Mouse (Mus musculus): ENCODE measurements around the gene Rab43. TPM values are rescaled to one million over a fixed set of nuclear protein-coding genes. Genes with fewer than 3 reads are reported as not detected.

The Rab43 gene
- 4.4 and 5.1 TPM in 2 replicates for polyA plus RNA-seq (2016; fragmentation: Nextera tagmentation; extraction: Ambion mirVana)

DNA sequence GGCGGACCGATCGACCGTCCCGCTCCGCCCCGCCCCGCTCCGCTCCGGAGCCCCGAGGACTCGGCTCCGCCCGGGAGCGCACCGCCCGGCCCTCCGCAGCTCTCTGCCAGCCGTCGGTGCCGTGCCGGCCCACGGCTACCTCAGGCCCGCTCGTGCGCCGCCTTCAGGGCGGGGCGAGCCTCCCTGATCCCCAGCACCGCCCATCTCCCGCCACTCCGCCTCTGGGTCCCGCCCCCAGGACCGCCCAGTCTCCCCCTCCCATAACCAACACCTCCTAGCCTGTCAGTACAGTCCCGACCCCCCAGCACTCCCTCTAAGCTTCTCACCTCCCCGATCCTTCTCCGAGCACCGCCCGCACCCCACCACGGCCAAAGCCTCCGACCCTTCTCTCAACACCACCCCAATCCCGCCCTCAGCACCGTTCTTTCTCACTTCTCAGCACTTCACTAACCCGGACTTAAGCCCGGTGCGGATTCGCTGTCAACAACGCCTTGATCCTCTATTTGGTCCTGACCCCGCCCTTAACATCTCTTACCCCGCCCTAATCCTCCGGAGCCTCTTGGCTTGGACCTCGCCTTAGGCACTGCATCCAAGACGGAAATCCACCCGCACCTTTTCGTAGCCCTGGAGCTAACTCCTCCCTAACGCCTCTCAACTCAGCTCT, at the start of gene Rab43:
Gene Rab43 (minus strand): TSS at position 490 of the 664 bp plus-strand sequence.
- Histone ChIP-seq H3K4me1 (peaks cover 13% of the 10 kb centered on the region), H3K4me3 (peak within 1 kb of the TSS; percentile 78), H3K27me3 (ENCODE audit: insufficient read depth, poor library complexity, severe bottlenecking) (no peaks in the 10 kb centered on the region), H3K27ac (peak within 1 kb of the TSS; percentile 89), H3K36me3 (peaks cover 25% of the 10 kb centered on the region), H3K9me3 (no peaks in the 10 kb centered on the region)
- peak; percentile 96 for DNase-seq (ENCODE audit: low spot score)
- under 1% methylated on average over 56 of the region's 56 CpGs for WGBS

DNA sequence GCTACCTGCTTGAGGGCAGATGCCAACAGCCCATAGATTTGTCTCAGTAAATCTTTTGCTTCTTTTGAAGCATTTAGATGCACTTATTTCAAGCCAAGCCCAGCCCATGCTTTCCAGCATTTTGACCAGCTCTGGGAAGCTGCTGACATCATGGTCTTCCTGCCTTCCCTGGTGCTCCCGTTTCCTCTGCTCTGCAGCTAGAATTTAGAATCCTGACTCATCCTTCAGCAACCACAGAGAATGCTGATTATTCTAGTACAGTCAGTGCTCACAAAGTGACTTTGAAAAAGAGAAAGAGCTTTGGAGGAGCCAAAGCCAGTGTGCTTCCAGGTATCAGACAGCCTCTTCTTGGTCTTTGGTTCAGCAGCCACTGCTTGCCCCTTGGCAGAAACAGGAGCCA, 45.1 kb upstream of the Rab43 start:
- Histone ChIP-seq H3K27me3 (ENCODE audit: insufficient read depth, poor library complexity, severe bottlenecking) (no peaks in the 10 kb centered on the region), H3K27ac (no peak overlapping the region), H3K4me3 (no peak overlapping the region), H3K36me3 (no peaks in the 10 kb centered on the region), H3K9me3 (no peaks in the 10 kb centered on the region), H3K4me1 (no peaks in the 10 kb centered on the region)
- DNase-seq (ENCODE audit: low spot score), result no peak
- WGBS, result 41% methylated on average over 1 of the region's 1 CpGs

DNA sequence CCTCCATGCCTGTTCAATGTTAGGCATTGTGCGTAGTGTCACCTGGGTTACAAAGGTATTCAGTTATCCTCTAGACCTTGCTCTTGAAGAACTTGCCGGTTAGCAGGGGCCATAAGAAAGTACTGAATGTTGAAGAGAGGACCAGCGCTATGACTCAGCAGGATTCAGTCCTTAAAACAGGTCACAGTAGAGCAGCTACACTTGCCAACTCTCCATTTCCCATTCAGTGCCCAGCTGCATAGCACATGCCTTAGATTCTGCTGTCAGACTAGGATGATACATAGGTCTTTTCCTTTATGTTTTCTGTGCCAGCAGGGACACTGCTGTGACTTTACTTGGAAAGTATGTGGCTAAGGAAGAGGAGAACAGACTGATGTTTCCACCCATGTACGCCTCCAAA, 41.5 kb upstream of the Rab43 start:
- H3K4me3 ChIP-seq, result no peak overlapping the region

DNA sequence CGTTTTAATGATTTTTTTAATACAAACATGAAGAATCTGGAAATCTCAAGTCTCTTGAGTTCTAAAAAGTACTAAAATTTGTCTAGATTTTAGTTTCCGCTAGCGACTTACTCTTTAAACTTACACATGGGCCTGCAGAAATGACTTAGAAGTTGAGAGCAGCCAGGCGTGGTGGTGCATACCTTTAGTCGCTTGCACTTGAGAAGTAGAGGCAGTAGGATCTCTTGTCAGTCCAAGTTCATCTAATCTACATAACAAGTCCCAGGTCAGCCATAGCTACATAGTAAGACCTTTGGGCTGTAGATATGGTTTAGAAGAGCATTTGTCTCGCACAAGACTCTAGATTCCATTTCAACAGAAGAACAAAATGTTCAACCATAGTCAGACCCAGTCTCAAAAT, 39.9 kb upstream of the Rab43 start:
- no peak for DNase-seq (ENCODE audit: low spot score)
- H3K36me3 ChIP-seq, result peaks cover 20% of the 10 kb centered on the region
- no peak overlapping the region for H3K4me3 ChIP-seq
- no peak overlapping the region for H3K27ac ChIP-seq
- WGBS, result 76% methylated on average over 6 of the region's 6 CpGs
- H3K9me3 ChIP-seq, result no peaks in the 10 kb centered on the region
- H3K27me3 ChIP-seq (ENCODE audit: insufficient read depth, poor library complexity, severe bottlenecking), result no peaks in the 10 kb centered on the region
- peaks cover 19% of the 10 kb centered on the region; the same call in 1 of the 2 replicates for H3K4me1 ChIP-seq

More for the DNA sequence above, 41.5 kb upstream of the Rab43 start:
- WGBS, result 86% methylated on average over 4 of the region's 4 CpGs
- 0 out of 2 replicates have a peak, but pooled peaks cover 4% of the 10 kb centered on the region for H3K36me3 ChIP-seq
- H3K4me1 ChIP-seq, result peaks cover 10% of the 10 kb centered on the region; the same call in 1 of the 2 replicates
- H3K27ac ChIP-seq, result no peak overlapping the region
- DNase-seq (ENCODE audit: low spot score), result no peak
- H3K9me3 ChIP-seq, result no peaks in the 10 kb centered on the region
- no peaks in the 10 kb centered on the region for H3K27me3 ChIP-seq (ENCODE audit: insufficient read depth, poor library complexity, severe bottlenecking)

DNA sequence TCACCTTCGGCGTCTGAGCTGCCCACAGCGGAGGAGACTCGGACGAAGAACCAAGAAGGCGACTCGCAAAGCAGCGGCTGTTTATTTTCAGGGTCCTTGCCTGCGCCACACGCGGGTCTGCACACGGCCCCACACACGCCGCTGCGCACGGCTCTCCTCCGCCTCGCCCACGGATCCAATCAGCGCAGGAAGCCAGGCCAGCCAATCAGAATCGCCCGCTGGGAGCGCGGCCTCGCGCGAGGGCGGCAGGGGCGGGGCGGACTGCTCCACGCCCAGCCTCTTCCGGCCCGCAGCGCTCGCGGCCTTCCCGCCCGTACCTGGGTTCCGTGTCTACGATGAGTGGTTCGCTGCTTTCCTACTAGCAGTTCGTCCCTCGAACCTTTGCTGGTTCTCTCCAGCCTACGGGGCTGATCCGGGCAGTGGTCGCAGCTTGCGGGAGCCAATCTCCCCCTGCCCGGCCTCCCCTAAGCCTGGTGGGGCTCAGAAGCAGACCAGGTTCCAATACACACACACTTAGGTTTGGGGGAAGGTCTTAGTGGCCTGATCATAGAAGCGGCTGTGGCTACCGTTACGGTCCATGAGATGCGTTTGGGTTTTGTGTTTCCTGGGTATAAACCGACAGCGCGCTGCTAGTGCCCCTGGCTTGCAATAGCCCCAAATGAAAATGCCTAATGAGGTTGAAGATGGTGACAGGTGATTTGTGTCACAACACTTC, 39.1 kb upstream of the Rab43 start, which contains the start of gene Cnbp:
Gene Cnbp (minus strand): TSS at position 207 of the 715 bp plus-strand sequence.
- H3K27ac ChIP-seq, result peak within 1 kb of the TSS; percentile 100
- H3K4me1 ChIP-seq, result peaks cover 20% of the 10 kb centered on the region; the same call in 1 of the 2 replicates
- H3K4me3 ChIP-seq, result peak within 1 kb of the TSS; percentile 100
- no peaks in the 10 kb centered on the region for H3K27me3 ChIP-seq (ENCODE audit: insufficient read depth, poor library complexity, severe bottlenecking)
- no peaks in the 10 kb centered on the region for H3K9me3 ChIP-seq
- under 1% methylated on average over 55 of the region's 55 CpGs for WGBS
- peaks cover 26% of the 10 kb centered on the region for H3K36me3 ChIP-seq
- DNase-seq (ENCODE audit: low spot score), result peak; percentile 98

DNA sequence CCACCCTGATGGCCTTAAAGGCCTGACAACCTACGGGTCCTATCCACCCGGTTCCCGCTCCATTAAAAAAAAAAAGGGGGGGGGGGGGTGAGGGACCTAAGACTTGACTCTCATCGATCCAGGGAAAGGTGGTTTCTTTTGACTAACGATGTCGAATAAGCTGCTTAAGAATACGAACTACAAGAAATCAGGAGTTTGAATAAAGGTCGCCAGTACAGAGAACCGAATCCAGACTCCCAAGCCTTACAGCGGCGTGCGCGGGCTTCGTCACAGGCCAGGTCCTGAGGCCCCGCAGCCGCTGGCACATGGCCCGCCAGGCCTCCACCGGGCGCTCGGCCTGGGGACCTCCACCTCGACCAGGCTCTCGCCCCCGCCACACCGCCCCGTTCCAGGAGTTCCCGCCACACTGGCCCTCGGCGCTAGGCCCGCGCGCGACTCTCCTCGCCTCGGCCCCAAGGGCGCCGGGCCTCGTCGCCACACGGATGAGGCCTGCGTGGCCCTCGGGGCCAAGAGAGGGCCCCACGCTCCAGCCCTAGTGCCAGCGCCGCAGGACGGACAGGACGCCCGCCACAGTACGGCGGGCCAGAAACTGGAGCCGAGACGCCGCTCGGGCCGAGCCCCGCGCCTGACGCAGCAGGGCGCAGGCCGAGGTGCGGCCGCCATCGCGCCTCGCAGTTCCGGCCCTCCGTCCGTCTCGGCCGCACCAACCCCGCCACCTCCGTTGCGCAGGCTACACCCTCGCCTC, 38.4 kb upstream of the Rab43 start:
- no peaks in the 10 kb centered on the region for H3K27me3 ChIP-seq (ENCODE audit: insufficient read depth, poor library complexity, severe bottlenecking)
- no peak for DNase-seq (ENCODE audit: low spot score)
- H3K9me3 ChIP-seq, result no peaks in the 10 kb centered on the region
- peaks cover 33% of the 10 kb centered on the region for H3K36me3 ChIP-seq
- peaks cover 20% of the 10 kb centered on the region; the same call in 1 of the 2 replicates for H3K4me1 ChIP-seq
- peak overlapping the region; percentile 100 for H3K27ac ChIP-seq
- peak overlapping the region; percentile 100 for H3K4me3 ChIP-seq
- WGBS, result under 1% methylated on average over 73 of the region's 73 CpGs

DNA sequence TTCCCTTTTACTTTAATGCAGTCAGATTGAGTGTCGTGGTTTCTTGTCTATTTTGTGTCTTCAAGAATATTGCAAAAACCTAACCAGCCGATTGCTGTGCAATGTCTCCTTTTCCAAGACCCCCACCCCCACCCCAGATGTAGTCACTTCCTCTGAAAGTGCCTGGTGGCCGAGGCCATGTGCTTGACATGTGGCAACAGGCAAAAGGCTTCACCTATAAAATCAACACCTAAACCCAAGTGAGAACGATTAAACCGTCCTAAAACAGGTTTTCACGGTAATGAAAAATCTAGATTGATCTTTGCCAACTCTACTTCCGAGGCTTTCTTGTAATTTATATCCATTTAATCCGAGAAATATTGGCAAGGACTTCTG, 37.8 kb upstream of the Rab43 start:
- DNase-seq (ENCODE audit: low spot score), result peak; percentile 83
- Histone ChIP-seq H3K9me3 (no peaks in the 10 kb centered on the region), H3K4me3 (peak overlapping the region; percentile 100), H3K36me3 (peaks cover 39% of the 10 kb centered on the region), H3K27ac (peak overlapping the region; percentile 100), H3K4me1 (peaks cover 20% of the 10 kb centered on the region; the same call in 1 of the 2 replicates), H3K27me3 (ENCODE audit: insufficient read depth, poor library complexity, severe bottlenecking) (no peaks in the 10 kb centered on the region)
- WGBS, result 2% methylated on average over 8 of the region's 8 CpGs

DNA sequence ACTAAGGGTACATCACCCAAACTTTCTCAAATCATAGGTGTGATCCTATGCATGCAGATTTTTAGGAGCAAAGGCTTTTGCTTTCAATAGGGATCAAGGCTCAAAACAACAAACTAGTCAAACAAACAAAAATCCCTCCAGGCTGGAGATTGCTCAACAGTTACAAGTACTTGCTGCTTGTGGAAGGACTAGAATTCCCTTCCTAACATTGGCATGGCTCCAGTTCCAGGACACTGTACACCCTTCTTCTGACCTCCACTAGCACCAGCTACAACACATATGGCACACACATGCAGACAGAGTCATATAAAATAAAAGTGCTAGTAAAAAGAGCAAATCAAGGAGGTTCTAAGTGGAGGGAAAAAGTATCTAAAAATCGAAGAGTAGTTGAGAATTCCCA, 34.8 kb upstream of the Rab43 start:
- no peak overlapping the region for H3K27ac ChIP-seq
- H3K36me3 ChIP-seq, result peaks cover 68% of the 10 kb centered on the region
- H3K9me3 ChIP-seq, result no peaks in the 10 kb centered on the region
- H3K4me1 ChIP-seq, result peaks cover 20% of the 10 kb centered on the region; the same call in 1 of the 2 replicates
- no peaks in the 10 kb centered on the region for H3K27me3 ChIP-seq (ENCODE audit: insufficient read depth, poor library complexity, severe bottlenecking)
- no peak for DNase-seq (ENCODE audit: low spot score)
- 79% methylated on average over 1 of the region's 1 CpGs for WGBS
- H3K4me3 ChIP-seq, result no peak overlapping the region

DNA sequence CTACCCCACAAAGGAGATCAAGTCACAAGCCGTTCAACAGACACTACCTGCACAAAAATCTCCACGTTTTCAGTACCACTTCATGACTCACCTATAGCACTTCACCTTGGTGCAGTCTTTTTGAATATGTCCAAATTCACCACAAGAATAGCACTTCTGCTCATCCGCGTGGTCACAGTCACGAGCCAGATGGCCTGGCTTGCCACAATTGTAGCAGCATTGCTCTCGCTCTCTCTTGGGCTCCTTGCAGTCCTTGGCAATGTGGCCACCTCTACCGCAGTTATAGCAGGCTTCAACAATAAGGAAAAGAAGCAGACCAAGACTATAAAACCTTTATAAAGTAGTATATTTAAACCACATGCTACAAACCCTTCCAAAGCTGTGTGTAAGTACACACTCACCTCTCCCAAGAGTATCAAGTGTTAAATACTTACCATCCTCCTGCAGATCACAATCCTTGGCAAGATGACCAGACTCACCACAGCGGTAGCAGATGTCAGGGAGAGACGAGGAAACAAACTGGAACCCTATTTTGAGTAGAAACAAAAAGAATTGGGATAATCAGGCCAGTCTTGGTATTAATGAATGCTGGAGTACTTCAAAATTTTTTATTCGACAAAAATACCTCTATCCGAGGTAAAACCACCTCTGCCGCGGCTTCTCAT, 33.2 kb upstream of the Rab43 start:
- H3K9me3 ChIP-seq, result no peaks in the 10 kb centered on the region
- no peak overlapping the region for H3K27ac ChIP-seq
- 91% methylated on average over 13 of the region's 13 CpGs for WGBS
- no peaks in the 10 kb centered on the region for H3K27me3 ChIP-seq (ENCODE audit: insufficient read depth, poor library complexity, severe bottlenecking)
- DNase-seq (ENCODE audit: low spot score), result no peak
- H3K4me1 ChIP-seq, result peaks cover 17% of the 10 kb centered on the region; the same call in 1 of the 2 replicates
- H3K4me3 ChIP-seq, result no peak overlapping the region
- H3K36me3 ChIP-seq, result peaks cover 72% of the 10 kb centered on the region

DNA sequence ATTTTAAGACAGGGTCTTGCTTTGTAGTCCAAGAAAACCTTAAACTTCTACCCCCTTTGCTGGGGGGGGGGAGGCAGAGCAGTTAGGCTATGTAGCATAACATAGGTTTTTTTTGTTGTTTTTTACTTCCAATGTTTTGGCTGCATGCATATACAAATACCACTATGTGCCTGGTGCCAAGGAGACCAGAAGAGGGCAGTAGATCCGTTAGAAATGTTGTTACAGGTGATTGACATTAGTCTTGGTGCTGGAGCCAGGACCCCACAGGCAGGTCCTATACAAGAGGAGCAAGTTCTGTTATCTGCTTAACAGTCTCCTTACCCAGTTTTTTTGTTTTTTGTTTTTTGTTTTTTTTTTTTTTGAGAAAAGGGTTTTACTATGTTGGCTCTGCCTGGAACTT, 30.3 kb upstream of the Rab43 start:
- H3K36me3 ChIP-seq, result peaks cover 56% of the 10 kb centered on the region
- H3K4me3 ChIP-seq, result no peak overlapping the region
- WGBS, result 35% methylated on average over 1 of the region's 1 CpGs
- no peak for DNase-seq (ENCODE audit: low spot score)
- peaks cover 8% of the 10 kb centered on the region; the same call in 1 of the 2 replicates for H3K4me1 ChIP-seq
- H3K27ac ChIP-seq, result no peak overlapping the region
- H3K9me3 ChIP-seq, result no peaks in the 10 kb centered on the region
- no peaks in the 10 kb centered on the region for H3K27me3 ChIP-seq (ENCODE audit: insufficient read depth, poor library complexity, severe bottlenecking)

DNA sequence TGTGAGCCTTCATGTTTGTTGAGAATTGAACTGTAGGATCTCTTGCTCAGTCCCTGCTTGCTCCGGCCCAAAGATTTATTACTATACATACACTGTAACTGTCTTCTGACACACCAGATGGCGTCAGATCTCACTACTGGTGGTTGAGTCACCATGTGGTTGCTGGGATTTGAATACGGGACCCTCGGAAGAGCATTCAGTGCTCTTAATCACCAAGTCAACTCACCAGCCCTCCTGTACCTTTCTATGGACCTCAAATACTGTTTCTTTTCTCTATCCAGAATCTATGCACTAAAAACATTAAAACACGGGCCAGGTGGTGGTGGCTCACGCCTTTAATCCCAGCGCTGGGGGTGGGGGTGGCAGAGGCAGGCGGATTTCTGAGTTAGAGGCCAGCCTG, 29.7 kb upstream of the Rab43 start:
- no peaks in the 10 kb centered on the region for H3K9me3 ChIP-seq
- H3K4me3 ChIP-seq, result no peak overlapping the region
- H3K27ac ChIP-seq, result no peak overlapping the region
- H3K4me1 ChIP-seq, result 0 out of 2 replicates have a peak, but pooled peaks cover 3% of the 10 kb centered on the region
- H3K27me3 ChIP-seq (ENCODE audit: insufficient read depth, poor library complexity, severe bottlenecking), result no peaks in the 10 kb centered on the region
- 78% methylated on average over 8 of the region's 8 CpGs for WGBS
- no peak for DNase-seq (ENCODE audit: low spot score)
- peaks cover 51% of the 10 kb centered on the region for H3K36me3 ChIP-seq

DNA sequence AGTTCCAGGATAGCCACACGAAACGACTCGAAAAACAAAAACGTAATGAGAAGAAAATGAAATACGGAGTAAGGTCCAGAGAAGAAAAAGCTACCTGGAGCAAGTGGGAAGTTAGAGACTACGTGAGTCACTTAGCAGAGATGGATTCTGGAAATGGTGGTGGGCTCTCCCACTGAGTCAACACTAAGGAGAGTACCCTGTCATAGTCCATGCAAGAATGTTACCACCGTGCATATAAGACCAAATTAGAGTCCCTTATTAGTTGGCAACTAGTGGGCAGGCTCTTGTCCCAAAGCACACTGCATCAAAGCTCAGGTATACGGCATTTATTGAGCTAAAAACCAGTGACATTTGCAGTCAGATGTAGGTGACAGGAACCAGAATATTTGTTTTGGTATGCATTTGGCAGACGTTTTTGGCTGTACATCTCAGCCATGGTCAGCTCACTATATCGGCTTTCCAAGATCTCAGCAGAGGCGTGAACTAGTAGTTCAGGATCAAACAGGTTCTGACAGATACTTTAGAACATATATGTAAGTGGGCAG, 27.9 kb upstream of the Rab43 start:
- Histone ChIP-seq H3K4me1 (0 out of 2 replicates have a peak, but pooled peaks cover 3% of the 10 kb centered on the region), H3K9me3 (no peaks in the 10 kb centered on the region), H3K36me3 (peaks cover 44% of the 10 kb centered on the region), H3K27ac (no peak overlapping the region), H3K27me3 (ENCODE audit: insufficient read depth, poor library complexity, severe bottlenecking) (no peaks in the 10 kb centered on the region), H3K4me3 (no peak overlapping the region)
- WGBS, result 54% methylated on average over 11 of the region's 11 CpGs
- DNase-seq (ENCODE audit: low spot score), result no peak
